Mouse (Mus musculus) hindbrain, embryonic 13.5 days (tissue): ENCODE data around the gene Ptch2. TPM values are rescaled to one million over a fixed set of nuclear protein-coding genes. Genes with fewer than 3 reads are reported as not detected.

ENCODE experiments used
- ATAC-seq: fragments of 200-750 bp; cut with Nextera tagmentation; 2 replicates; pipeline ENCODE4 v1.8.0; 2017; ENCODE audit warnings: moderate TSS enrichment; ENCODE audit not compliant: low FRiP score
- H3K27ac ChIP-seq: fragments of 300-500 bp; sonication (generic); 2 replicates; pipeline ENCODE4 v1.5.1; 2015; ENCODE audit warnings: inconsistent platforms, mild to moderate bottlenecking, moderate library complexity
- H3K27me3 ChIP-seq: fragments of 300-500 bp; sonication (generic); 2 replicates; pipeline ENCODE4 v1.6.1; 2015; ENCODE audit warnings: mild to moderate bottlenecking, inconsistent platforms
- H3K36me3 ChIP-seq: fragments of 300-500 bp; sonication (generic); 2 replicates; pipeline ENCODE4 v1.6.1; 2015; ENCODE audit warnings: mild to moderate bottlenecking, inconsistent platforms
- H3K4me1 ChIP-seq: fragments of 300-500 bp; sonication (generic); replicated peaks from 2 replicates; pipeline ENCODE4 v1.6.1; 2015; ENCODE audit warnings: inconsistent platforms
- H3K4me2 ChIP-seq: fragments of 300-500 bp; sonication (generic); 2 replicates; pipeline ENCODE4 v1.6.1; 2015; ENCODE audit warnings: inconsistent platforms, mild to moderate bottlenecking, moderate library complexity
- H3K4me3 ChIP-seq: fragments of 300-500 bp; sonication (generic); 2 replicates; pipeline ENCODE4 v1.5.1; 2015; ENCODE audit warnings: mild to moderate bottlenecking, inconsistent platforms
- H3K9ac ChIP-seq: fragments of 300-500 bp; sonication (generic); 2 replicates; pipeline ENCODE4 v1.6.1; 2015; ENCODE audit warnings: mild to moderate bottlenecking, inconsistent platforms
- H3K9me3 ChIP-seq: fragments of 300-500 bp; sonication (generic); 2 replicates; pipeline ENCODE4 v1.6.1; 2016; ENCODE audit warnings: inconsistent platforms
- WGBS: fragments of 180-500 bp; shearing (Covaris S2); methylation state at CpG from one replicate; pipeline ENCODE4 v1.1.7; 2015; 5-methylcytosine and 5-hydroxymethylcytosine counted together
- polyA plus RNA-seq: library from polyadenylated mRNA; unstranded; fragments of >200 nt; fragmentation: Nextera tagmentation; extraction: Ambion mirVana; gene quantifications from 2 replicates; pipeline ENCODE4 v1.2.1, GENCODE M21; 2015

Gene Ptch2
- polyA plus RNA-seq, 1 experiment from 2014 or later, result 6.8 TPM

DNA sequence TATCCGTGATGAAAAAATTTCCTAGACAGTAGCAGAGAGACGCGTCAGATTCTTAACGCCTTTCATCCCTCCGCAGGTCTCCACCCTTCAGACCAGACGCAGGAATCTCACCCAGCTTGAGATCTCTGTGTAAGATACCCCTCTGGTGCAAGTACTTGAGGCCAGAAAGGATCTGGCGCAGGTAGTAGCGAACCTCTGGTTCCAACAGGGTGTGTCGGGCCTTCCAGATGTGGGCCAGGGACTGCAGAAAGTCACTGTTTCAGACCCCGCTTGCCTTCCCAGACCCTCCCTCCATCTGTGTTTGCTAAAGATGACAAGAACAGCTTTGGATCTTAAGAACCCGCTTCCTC lies 36.9 kb downstream of the Ptch2 start:
- 6% methylated on average over 11 of the region's 11 CpGs for WGBS
- H3K4me3 ChIP-seq, result peak overlapping the region; percentile 80
- no peak for ATAC-seq
- peak overlapping the region; percentile 90 for H3K9ac ChIP-seq
- peaks cover 39% of the 10 kb centered on the region for H3K4me1 ChIP-seq
- H3K27me3 ChIP-seq, result peaks cover 2% of the 10 kb centered on the region; the same call in 1 of the 2 replicates
- H3K27ac ChIP-seq, result peak overlapping the region; percentile 89; the same call in 1 of the 2 replicates
- H3K36me3 ChIP-seq, result peaks cover 31% of the 10 kb centered on the region
- peak overlapping the region; percentile 78 for H3K4me2 ChIP-seq
- no peaks in the 10 kb centered on the region for H3K9me3 ChIP-seq

DNA sequence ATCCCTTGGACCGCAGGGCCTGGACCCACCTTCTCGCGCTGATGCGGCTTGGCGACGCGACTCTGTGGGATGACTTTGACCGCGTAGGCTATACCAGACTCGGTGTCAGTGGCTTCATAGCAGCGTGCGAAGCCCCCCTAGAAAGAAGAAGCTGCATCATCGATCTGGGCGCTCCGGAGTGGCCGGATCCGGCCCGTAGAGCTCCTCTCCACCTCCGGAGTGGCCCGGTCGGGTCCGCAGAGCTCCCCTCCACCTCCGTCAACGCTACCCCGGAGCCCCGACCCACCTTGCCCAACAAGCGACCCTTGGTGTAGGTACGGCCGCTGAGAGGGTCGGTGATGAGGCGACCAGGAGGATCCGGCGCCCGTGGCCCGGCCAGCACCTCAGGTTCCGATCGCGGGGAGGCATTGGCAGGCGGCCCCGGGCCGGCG lies 37.5 kb downstream of the Ptch2 start:
- Histone ChIP-seq H3K4me1 (peaks cover 39% of the 10 kb centered on the region), H3K36me3 (peaks cover 25% of the 10 kb centered on the region), H3K4me3 (peak overlapping the region; percentile 80), H3K4me2 (peak overlapping the region; percentile 78), H3K9me3 (no peaks in the 10 kb centered on the region), H3K27ac (peak overlapping the region; percentile 89), H3K9ac (peak overlapping the region; percentile 90), H3K27me3 (peaks cover 2% of the 10 kb centered on the region; the same call in 1 of the 2 replicates)
- ATAC-seq, result peak; percentile 57
- WGBS, result under 1% methylated on average over 42 of the region's 42 CpGs

DNA sequence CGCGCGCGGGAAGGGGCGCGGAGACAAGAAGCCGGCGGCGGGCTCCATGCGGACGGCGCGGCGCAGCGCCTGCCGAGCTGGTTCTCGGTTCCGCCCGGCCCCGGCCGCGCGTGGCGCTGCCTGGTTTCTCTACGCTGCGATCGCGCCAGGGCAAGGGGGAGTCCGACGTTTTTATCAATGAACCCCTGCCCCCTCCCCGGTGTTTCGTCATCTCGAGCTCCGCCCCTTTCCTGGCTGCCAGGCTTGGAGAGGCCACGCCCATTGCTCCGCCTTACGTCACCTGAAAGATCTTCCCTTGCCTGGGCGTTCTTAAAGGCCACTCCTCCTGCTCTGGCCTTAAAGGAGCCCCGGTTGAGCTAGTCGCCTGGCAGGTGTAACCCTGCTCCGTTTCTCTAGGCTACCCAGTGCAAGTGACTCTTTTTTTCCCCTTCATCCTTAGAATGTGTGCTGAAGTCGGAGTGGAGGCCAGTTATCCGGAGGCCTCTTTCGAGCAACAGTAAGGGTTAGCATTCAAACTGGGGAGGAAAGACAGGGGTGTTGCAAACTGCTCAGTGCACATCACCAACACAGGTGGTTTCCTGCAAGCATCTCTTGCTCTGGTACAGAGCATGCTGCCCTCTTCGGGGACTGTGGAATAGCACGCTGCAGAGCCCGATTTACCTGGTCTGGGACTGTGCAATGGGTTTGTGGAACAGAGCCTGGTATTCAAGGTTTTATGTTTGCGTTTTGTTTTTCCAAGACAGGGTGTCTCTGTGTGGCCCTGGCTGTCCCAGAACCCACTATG lies 38.1 kb downstream of the Ptch2 start, which contains the start of gene Plk3:
Gene Plk3, minus strand, starts transcription at position 147 of the 784 bp plus-strand sequence.
- Histone ChIP-seq H3K27me3 (peaks cover 2% of the 10 kb centered on the region; the same call in 1 of the 2 replicates), H3K4me3 (peak within 1 kb of the TSS; percentile 80), H3K9ac (peak within 1 kb of the TSS; percentile 90), H3K36me3 (peaks cover 18% of the 10 kb centered on the region), H3K27ac (peak within 1 kb of the TSS; percentile 89), H3K9me3 (no peaks in the 10 kb centered on the region), H3K4me2 (peak within 1 kb of the TSS; percentile 78), H3K4me1 (peaks cover 39% of the 10 kb centered on the region)
- ATAC-seq, result peak; percentile 89
- WGBS, result 3% methylated on average over 46 of the region's 48 CpGs

DNA sequence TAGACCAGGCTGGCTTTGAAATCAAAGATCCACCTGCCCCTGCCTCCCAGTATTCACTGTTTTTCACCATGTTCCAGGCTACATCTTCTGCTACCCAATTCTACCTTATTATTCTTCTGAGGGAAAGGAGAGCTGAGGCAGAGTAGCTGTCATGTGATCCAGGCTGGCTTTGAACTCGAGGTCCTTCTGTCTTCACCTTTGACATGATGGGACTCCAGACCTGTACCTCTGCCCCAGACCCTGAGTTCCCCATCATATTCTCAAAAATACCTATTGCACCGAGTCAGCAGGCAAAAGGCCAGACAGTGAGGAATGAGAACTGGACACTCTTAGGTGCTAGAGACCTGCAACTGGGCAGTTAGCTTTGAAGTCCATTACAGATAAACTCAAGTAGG lies 38.7 kb downstream of the Ptch2 start:
- Histone ChIP-seq H3K4me2 (peak overlapping the region; percentile 78), H3K27me3 (peaks cover 2% of the 10 kb centered on the region; the same call in 1 of the 2 replicates), H3K9me3 (no peaks in the 10 kb centered on the region), H3K36me3 (peaks cover 14% of the 10 kb centered on the region), H3K4me3 (peak overlapping the region; percentile 80), H3K9ac (peak overlapping the region; percentile 63; the same call in 1 of the 2 replicates), H3K27ac (peak overlapping the region; percentile 89), H3K4me1 (peaks cover 39% of the 10 kb centered on the region)
- WGBS, result 34% methylated on average over 2 of the region's 2 CpGs
- no peak for ATAC-seq

DNA sequence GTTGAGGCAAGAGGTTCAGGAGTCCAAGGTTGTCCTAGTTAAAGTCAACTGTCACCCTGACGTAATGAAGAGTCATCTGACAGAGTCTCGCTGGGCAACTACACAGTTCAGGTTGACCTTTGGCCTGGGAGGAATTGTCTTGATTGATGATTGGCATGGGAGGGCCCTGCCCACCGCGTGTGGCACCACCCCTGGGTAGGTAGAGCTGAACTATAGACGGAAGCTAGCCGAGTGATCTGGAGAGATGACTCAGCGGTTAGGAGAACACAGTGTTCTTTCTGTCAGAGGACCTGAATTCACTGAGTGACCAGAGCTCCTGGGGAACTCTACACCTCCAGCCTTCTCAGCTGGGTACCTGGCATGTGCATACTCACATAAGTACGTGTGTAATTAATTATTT lies 40.2 kb downstream of the Ptch2 start:
- Histone ChIP-seq H3K4me2 (no peak overlapping the region), H3K9ac (no peak overlapping the region), H3K4me3 (no peak overlapping the region), H3K27ac (no peak overlapping the region), H3K4me1 (peaks cover 27% of the 10 kb centered on the region), H3K27me3 (peaks cover 2% of the 10 kb centered on the region; the same call in 1 of the 2 replicates), H3K36me3 (no peaks in the 10 kb centered on the region), H3K9me3 (no peaks in the 10 kb centered on the region)
- 19% methylated on average over 8 of the region's 8 CpGs for WGBS
- ATAC-seq, result no peak

DNA sequence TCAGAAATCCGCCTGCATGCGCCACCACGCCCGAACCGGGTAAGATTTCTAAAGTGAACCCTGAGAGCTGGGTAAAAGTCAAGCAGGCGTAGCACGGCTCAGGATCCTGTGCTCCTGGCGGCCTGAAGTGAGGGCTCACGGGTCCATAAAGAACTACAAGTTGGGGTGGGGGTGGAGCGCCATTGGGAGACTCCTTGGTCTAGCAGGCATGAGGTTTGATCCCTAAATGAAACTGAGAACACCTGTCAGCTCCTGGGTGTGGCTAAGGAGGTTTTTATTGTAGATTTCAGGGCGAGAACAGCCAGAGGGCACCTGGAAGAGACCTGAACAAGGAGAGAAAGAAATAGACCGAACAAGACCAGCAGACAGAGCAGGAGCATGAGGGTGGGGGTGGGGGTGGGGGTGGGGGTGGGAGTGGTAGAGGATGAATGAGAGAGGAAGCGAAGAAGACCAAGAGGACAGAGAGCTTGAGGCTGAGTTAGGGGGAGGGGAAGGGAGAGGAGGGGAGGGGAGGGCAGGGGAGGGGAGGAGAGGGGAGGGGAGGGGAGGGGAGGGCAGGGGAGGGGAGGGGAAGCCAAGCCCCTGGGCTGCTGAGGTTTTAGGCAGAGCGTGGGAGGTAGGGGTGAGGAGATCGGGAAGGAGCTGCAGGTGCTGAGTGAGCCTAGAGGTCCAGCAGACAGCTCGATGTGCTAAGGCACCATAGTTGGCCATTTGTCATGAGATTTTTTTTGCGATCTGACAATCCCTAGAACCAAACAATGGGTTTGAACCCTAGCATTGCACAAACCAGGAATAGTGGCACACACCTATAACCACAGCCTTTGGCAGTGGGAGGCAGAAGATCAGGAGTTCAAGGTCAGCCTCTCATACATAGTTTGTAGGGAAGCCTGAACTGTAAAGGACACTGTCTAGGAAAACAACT lies 42.7 kb downstream of the Ptch2 start:
- WGBS, result 69% methylated on average over 16 of the region's 17 CpGs
- no peak overlapping the region for H3K9ac ChIP-seq
- H3K4me1 ChIP-seq, result peaks cover 6% of the 10 kb centered on the region
- no peaks in the 10 kb centered on the region for H3K36me3 ChIP-seq
- no peak overlapping the region for H3K4me2 ChIP-seq
- no peak overlapping the region for H3K27ac ChIP-seq
- 0 out of 2 replicates have a peak, but pooled peaks cover 9% of the 10 kb centered on the region for H3K27me3 ChIP-seq
- no peak overlapping the region for H3K4me3 ChIP-seq
- no peak for ATAC-seq
- H3K9me3 ChIP-seq, result no peaks in the 10 kb centered on the region

DNA sequence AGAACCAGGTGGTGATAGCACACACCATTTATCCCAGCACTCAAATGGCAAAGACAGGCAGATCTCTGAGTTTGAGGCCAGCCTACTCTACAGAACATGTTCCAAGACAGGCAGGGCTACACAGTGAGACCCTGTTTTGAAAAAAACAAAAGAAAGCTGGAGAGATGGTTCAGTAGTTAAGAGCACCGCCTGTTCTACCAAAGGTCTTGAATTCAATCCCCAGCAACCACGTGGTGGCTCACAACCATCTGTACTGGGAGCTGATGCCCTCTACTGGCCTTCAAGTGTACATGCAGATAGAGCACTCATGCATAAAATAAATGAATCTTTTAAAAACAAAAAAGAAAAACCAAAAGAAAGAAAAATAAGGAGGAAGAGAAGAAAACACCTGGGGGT lies 43.3 kb downstream of the Ptch2 start:
- H3K4me1 ChIP-seq, result peaks cover 4% of the 10 kb centered on the region
- no peaks in the 10 kb centered on the region for H3K36me3 ChIP-seq
- no peak overlapping the region for H3K9ac ChIP-seq
- 1% methylated on average over 2 of the region's 2 CpGs for WGBS
- ATAC-seq, result no peak
- no peak overlapping the region for H3K27ac ChIP-seq
- H3K4me2 ChIP-seq, result no peak overlapping the region
- H3K27me3 ChIP-seq, result peaks cover 13% of the 10 kb centered on the region; the same call in 1 of the 2 replicates
- no peaks in the 10 kb centered on the region for H3K9me3 ChIP-seq
- H3K4me3 ChIP-seq, result no peak overlapping the region

DNA sequence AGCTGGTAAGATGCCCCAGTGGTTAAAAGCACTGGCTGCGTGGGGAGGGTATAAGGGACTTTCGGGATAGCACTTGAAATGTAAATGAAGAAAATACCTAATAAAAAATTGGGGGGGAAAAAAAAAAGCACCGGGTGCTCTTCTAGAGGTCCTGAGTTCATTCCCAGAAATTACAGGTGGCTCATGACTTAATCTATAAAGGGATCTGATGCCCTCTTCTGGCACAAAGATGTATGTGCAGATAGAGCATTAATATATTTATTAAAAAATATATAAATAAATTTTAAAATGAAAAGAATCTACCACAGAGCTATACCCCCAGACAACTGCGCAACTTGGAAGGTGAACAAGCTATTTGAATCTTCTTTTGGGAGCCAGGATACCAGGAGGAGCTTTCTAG lies 44.7 kb downstream of the Ptch2 start:
- Histone ChIP-seq H3K4me3 (no peak overlapping the region), H3K36me3 (no peaks in the 10 kb centered on the region), H3K27ac (no peak overlapping the region), H3K9me3 (no peaks in the 10 kb centered on the region), H3K9ac (0 out of 2 replicates have a peak overlapping the region, but pooled peaks have one; percentile 6), H3K4me2 (no peak overlapping the region), H3K4me1 (no peaks in the 10 kb centered on the region), H3K27me3 (peaks cover 15% of the 10 kb centered on the region; the same call in 1 of the 2 replicates)
- WGBS, result 43% methylated on average over 4 of the region's 4 CpGs
- ATAC-seq, result no peak

DNA sequence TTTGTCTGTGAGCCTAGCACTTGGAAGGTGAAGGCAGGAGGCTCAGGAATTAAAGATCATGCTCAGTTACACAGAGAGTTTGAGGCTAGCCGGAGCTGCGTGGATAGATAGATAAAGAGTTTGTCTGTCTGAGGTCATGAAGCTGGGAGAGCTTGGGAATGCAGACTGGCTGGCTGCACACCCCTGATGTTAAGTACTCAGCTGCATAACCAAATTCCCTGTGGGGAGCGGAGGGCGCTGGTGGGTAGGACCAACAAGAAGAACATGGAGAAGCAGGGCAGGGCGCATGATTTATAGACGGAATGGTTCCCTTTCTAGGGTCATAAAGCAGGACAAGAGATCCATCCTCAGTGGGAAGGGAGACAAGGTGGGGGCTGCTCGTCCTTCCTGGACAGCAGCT lies 47.1 kb downstream of the Ptch2 start:
- 69% methylated on average over 7 of the region's 7 CpGs for WGBS
- Histone ChIP-seq H3K36me3 (no peaks in the 10 kb centered on the region), H3K9me3 (no peaks in the 10 kb centered on the region), H3K4me3 (no peak overlapping the region), H3K27me3 (peaks cover 15% of the 10 kb centered on the region; the same call in 1 of the 2 replicates), H3K27ac (no peak overlapping the region), H3K4me2 (no peak overlapping the region), H3K4me1 (no peaks in the 10 kb centered on the region), H3K9ac (peak overlapping the region; percentile 51; the same call in 1 of the 2 replicates)
- no peak for ATAC-seq

DNA sequence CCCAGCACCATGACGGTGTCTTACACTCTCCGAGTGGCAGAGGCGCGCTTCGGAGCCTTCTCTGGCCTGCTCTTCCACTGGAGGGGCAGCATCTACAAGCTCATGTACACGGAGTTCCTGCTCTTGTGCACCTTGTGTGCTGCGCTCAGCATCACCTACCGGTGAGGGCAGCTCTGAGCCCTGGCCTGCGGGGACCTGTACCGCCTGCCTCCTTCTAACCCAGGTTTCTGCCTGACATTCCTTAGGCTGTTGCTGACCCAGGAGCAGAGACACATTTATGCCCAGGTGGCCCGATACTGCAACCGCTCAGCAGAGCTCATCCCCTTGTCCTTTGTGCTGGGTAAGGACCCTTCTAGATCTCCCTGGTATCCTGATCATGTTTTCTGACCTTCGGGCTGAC lies 49.4 kb downstream of the Ptch2 start:
- Histone ChIP-seq H3K27me3 (peaks cover 15% of the 10 kb centered on the region; the same call in 1 of the 2 replicates), H3K9me3 (no peaks in the 10 kb centered on the region), H3K27ac (no peak overlapping the region), H3K9ac (no peak overlapping the region), H3K36me3 (peaks cover 15% of the 10 kb centered on the region), H3K4me2 (no peak overlapping the region), H3K4me1 (no peaks in the 10 kb centered on the region), H3K4me3 (no peak overlapping the region)
- ATAC-seq, result no peak
- WGBS, result 94% methylated on average over 13 of the region's 13 CpGs

DNA sequence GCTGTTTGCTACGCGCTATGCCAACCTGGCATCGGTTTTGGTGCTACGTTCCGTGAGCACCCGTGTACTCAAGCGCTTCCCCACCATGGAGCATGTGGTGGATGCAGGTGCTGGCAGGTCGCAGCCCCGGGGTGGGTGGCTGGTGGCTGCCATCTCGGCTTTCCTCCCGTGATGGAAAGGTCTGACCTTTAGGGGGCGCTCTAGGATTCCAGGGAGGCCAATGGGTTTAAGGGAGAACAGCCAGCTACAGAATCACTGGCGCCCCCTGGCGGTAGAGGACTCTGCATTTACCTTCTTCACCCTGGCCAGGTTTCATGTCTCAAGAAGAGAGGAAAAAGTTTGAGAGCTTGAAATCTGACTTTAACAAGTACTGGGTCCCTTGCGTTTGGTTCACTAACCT lies 50.3 kb downstream of the Ptch2 start:
- no peak overlapping the region for H3K9ac ChIP-seq
- H3K4me2 ChIP-seq, result no peak overlapping the region
- H3K9me3 ChIP-seq, result no peaks in the 10 kb centered on the region
- no peaks in the 10 kb centered on the region for H3K4me1 ChIP-seq
- no peak overlapping the region for H3K27ac ChIP-seq
- peaks cover 24% of the 10 kb centered on the region for H3K36me3 ChIP-seq
- no peak overlapping the region for H3K4me3 ChIP-seq
- no peak for ATAC-seq
- 29% methylated on average over 15 of the region's 15 CpGs for WGBS
- peaks cover 15% of the 10 kb centered on the region; the same call in 1 of the 2 replicates for H3K27me3 ChIP-seq
